ENCODE assay signal across 13 mouse cellular contexts in the genomic region with DNA sequence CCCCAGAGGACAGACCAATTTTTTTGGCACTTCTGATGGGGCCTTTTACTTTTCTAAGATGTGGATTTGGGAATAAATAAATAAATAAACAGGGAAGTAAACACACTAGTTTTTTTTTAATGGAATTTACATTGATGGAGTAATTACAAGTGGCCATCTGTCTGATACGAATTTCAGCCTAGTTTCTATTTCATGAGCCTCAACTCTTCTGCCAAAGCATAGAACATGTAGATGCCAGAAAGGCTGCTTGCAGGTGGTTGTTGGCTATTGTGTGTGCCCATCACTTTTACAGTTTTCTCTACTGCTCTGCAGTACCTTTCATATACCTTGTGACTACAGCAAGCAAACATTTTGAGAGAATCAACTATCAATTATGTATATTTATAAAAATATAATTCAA.
"Had no signal": no experiment of that assay in that cellular context is flagged by ENCODE, and none has a peak within 500 bp of the region (broad histone marks: within the 10 kb centered on the region; RNA-seq: fewer than 3 reads in every experiment).

No protein-coding gene starts in this region.

- H3K9ac ChIP-seq: liver, embryonic 15.5 days; liver, postnatal 0 days; lung, embryonic 14.5 days; midbrain, embryonic 13.5 days; midbrain, embryonic 15.5 days; neural tube, embryonic 12.5 days; stomach, embryonic 15.5 days had no signal

- H3K36me3 ChIP-seq: liver, embryonic 15.5 days; midbrain, embryonic 13.5 days; midbrain, embryonic 15.5 days; neural tube, embryonic 12.5 days; stomach, embryonic 15.5 days had no signal

- DNase-seq: liver, postnatal 0 days; lung, embryonic 14.5 days; thymus, adult 2 months; thymus, postnatal 25 days; thymus, postnatal 4 days had no signal

- H3K9me3 ChIP-seq: liver, embryonic 15.5 days; midbrain, embryonic 13.5 days; midbrain, embryonic 15.5 days; neural tube, embryonic 12.5 days; stomach, embryonic 15.5 days had no signal

- H3K27ac ChIP-seq: liver, embryonic 15.5 days; macrophage; midbrain, embryonic 13.5 days; midbrain, embryonic 15.5 days; neural tube, embryonic 12.5 days; stomach, embryonic 15.5 days; stomach, postnatal 0 days had no signal

- H3K27me3 ChIP-seq: liver, embryonic 15.5 days; megakaryocyte, embryonic 14.5 days; midbrain, embryonic 13.5 days; midbrain, embryonic 15.5 days; neural tube, embryonic 12.5 days; stomach, embryonic 15.5 days had no signal

- H3K4me2 ChIP-seq: liver, embryonic 15.5 days; lung, embryonic 14.5 days; midbrain, embryonic 13.5 days; midbrain, embryonic 15.5 days; neural tube, embryonic 12.5 days; stomach, embryonic 15.5 days had no signal

- ATAC-seq: liver, postnatal 0 days; midbrain, embryonic 13.5 days had no signal

- H3K4me1 ChIP-seq: liver, embryonic 15.5 days; megakaryocyte, embryonic 14.5 days; midbrain, embryonic 15.5 days; neural tube, embryonic 12.5 days; stomach, embryonic 15.5 days had no signal

- H3K4me3 ChIP-seq: liver, embryonic 15.5 days; megakaryocyte, embryonic 14.5 days; midbrain, embryonic 13.5 days; midbrain, embryonic 15.5 days; neural tube, embryonic 12.5 days; stomach, embryonic 15.5 days had no signal
